Mouse (Mus musculus) gastrocnemius, adult 8-10 months (tissue): ENCODE results near the gene Gstm4. TPM values are rescaled to one million over a fixed set of nuclear protein-coding genes. Genes with fewer than 3 reads are reported as not detected.
A peak's percentile ranks its signal among the peaks of the same experiment; 100 is the strongest.

Source experiments
- DNase-seq, 2 experiments: peaks; one replicate each; pipeline ENCODE4 v3.0.0; 2022; ENCODE audit warnings: low spot score in 2 of 2
- total RNA-seq, 4 experiments: library from RNA; stranded (reverse); gene quantifications; 2 replicates each; pipeline ENCODE4 v1.2.4; 2022

The Gstm4 gene
- 10 to 100 TPM; 11.7 to 18.7 (median 14.1) TPM for total RNA-seq

DNA sequence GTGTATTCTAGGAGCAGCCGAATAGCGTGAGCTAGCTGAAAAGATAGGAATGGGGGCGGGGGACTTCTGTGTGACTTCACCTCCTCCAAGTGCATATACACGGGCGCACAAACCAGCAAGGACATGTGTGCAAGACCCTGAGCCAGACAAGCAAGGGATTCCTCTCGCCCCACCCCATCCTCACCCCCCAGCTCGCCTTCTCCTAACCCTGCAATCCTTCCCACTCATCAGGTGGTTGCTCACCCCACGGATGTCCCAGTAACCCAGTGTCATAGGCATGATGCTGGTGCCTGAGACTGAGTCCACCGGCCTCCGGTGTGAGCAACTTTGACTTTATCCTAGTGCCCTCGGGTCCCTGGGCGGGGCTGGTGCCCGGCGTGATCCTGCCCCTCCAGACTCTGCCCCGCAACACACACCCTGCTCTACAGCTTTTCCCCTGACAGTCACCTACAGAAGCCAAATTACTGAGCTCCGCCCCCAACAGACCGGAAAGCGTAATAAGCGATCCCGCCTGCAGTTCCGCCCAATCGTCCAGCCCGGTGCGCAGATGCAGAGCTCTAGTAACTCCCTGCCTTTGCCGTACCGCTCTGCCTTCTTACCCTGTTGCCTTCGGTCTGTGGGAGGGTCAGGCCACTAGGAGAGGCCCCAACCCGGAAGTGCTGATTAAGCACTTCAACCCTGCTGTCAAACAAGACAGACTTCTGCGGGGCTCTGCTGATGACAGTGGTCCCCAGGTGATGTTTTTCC, at the start of gene Gstm4:
TSS of gene Gstm4 (minus strand) at position 501 of the 747 bp plus-strand sequence.
- DNase-seq, result peak; percentile 83 to 88

GRCm38 (mm10) chr3:108094146-108094545, 49.5 kb upstream of the Gstm4 start:
- DNase-seq, result no peak

- DNase-seq, result no peak
Measured at GRCm38 (mm10) chr3:108093306-108093705, 48.6 kb upstream of the Gstm4 start.

DNA sequence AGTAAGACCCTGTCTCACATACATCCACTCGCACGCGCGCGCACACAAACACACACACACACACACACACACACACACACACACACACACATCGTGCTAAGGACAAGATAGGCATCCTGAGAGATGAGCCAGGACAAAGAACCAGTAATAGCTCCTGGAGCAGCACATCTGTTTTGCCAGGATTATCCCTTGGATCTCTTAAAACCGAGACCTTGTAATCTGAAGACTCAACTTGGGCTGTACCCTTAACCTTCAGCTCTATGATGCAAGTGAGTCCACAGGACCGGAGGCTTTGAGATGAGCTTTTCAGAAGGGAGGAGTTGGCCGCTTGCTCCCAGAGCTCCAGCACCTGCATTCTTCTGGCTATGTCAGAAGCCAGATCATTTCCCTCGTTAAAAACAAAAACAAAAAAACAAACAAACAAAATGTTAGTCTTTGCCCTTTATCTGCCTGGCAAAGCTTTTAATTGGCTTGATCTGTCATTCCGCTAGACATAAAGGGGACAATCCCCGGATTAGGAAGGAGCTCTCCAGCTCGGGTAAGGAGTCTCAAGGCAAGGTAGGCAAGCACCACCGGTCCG, 47.9 kb upstream of the Gstm4 start, which contains the start of gene Gnat2:
TSS of gene Gnat2 (plus strand) at position 254 of the 580 bp plus-strand sequence.
- no peak for DNase-seq

DNA sequence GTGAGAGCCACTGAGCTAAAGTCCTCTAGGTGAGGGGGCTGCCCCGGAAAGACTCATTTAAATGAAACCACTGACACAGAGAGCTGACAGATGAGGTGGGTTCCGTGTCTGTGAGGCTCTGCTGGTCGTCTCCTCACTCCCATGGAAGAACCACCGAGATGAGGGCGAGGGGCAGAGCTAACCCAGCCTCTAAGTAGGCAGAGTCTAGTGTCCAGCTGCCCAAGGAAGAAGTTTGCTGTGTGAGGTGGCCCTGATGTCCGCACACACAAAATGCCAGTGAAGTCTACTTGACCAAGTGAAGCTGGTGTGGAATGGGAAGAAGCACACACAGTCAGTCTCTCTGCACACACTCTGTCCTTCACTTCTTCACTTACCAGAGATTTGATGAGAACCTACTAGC, 47.3 kb upstream of the Gstm4 start:
- no peak for DNase-seq

GRCm38 (mm10) chr3:108090561-108090960, 45.9 kb upstream of the Gstm4 start:
- DNase-seq, result no peak

DNA sequence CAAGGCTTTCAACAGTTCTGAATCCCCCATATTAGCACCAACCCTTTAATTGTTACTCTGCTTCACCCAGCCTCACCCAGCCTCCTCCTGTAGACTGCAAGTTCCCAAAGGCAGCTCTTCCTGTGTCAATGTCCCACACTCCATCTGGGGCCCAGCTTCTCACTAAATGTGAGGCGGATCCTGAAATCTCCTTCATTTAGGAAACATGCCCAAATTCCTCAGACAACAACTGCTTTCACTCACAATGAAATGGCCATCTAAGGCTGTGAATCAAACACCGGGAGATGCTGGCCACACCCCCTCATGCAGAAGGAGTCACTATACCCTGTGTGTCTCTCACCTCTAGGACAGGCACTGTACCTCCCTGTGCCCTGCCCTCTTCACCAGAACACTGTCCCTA, 45.2 kb upstream of the Gstm4 start:
- DNase-seq, result no peak

- DNase-seq, result no peak
Measured at GRCm38 (mm10) chr3:108088842-108089380, 44.2 kb upstream of the Gstm4 start.

DNA sequence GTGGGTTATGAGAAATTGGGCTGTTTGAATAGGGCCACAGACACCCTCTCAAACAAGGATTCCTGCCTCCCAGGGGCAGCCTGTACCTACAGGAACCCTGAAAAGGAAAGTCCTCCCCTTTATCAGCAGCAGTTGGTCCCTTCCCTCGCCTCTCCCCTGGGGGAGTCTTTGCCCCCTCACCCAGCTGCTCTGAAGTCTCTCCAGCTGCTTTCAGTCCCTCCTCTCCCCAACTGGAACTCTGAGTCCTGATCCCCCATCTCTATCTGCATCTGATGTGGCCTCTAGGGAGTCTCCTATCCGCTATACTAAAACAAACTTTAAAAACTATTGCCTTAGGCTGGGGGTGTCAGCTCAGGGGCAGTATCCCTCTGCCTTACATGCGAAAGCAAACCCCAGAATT, 42.6 kb upstream of the Gstm4 start:
- no peak for DNase-seq

DNA sequence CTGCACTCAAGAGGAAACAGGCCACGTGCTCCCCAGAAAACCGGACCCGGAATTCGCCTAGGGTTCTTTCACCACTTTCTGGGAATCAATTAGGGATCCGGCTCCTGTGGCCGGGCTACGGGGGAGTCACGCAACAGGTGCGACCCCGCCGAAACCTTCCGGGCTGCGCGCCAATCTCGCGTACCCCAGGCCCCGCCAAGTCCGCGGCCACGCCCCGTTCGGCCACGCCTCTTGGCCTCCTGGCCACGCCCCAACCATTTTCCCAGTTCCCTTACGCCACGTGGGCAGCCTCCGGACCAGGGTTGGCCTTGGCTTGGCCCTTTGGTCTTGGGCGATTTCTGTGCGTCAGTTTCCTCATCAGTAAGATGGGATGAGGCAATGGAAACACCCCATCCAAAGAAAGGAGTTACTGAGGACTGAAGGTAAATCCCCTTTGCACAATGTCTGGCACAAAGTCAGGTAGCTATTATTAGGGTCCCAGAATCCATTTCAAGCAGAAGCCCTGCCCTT, 41.8 kb upstream of the Gstm4 start, which contains the start of gene Ampd2:
TSS of gene Ampd2 (minus strand) at position 182 of the 510 bp plus-strand sequence.
- DNase-seq, result peak; percentile 81 to 84

DNA sequence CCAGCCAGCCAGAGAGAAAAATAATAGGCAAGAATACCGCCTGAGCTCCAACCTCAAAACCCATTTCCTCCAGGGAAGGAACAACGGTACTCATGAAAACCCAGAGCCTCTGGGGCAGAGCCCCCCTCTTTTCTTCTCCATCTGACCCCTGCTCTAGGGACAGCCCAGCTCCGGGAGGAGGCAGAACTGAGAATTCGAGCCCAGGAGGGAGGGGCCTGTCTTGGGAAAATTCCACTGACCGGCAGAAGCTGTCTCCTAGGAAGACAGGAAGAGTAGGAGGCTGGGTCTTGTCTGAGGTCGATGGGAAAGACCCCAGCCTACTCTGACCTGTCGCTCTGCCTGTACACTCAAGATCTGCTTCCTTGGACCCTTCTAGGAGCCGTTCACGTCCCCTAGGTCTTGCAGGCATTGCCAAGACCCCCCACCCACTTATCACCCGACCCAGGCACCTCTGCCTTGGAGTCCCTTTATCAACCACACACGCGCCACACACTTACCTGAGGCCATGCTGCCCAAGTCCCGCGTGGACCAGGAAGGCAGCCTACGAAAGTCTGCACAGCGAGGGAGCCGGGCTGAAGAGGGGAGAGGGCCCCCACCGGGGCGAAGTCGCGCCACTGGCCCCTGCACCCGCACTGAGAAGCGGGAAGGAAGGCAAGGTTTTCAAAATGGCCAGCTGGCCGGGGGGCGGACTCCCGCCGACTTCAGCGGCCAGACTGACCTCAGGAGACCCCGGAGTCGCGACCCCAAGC, 41.2 kb upstream of the Gstm4 start:
- DNase-seq, result peak; percentile 79 to 80

DNA sequence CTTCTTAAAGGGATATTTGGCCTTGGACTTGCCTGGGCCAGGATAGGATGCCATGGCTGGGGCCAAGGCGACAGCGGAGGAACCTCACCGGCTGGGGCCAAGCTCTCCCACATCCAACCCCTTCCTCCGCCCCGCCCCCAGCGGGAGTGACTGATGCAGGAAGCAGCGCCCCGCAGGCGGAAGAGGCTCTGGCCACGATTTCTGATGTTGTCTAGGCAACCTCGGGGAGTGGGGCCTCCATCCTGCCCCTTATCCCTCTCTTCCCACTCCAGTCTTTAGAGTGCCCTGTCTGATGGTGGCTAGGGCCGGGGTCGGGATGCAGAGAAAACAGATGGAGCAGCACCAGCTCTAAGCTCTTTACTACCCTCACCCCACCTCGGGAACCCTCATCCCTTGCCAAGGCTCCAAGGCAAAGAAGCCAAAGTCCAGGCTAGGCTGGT, 40.6 kb upstream of the Gstm4 start:
- peak; percentile 89 to 92 for DNase-seq

- DNase-seq, result no peak
Measured at GRCm38 (mm10) chr3:108084767-108085270, 40.1 kb upstream of the Gstm4 start.

GRCm38 (mm10) chr3:108083904-108084407, 39.3 kb upstream of the Gstm4 start:
- no peak for DNase-seq

DNA sequence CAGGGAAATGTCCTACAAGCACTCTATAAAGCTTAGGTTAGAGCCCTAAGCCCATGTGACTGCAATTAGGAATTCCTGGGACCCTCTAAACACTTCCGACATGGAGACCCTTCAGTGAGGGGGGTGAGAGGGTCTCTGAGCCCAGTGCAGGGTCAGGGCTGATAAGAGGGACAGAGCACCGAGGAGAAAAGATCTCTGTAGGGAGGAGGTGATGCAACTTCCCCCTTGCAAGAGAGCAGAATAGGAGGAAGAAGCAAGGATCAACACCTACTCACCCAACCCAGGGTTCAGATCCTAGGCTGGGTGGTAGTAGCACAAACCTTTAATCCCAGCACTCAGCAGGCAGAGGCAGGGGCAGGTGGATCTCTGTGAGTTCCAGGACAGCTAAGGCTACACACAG, 38.5 kb upstream of the Gstm4 start:
- DNase-seq, result no peak

GRCm38 (mm10) chr3:108082251-108082875, 37.7 kb upstream of the Gstm4 start:
- no peak for DNase-seq

DNA sequence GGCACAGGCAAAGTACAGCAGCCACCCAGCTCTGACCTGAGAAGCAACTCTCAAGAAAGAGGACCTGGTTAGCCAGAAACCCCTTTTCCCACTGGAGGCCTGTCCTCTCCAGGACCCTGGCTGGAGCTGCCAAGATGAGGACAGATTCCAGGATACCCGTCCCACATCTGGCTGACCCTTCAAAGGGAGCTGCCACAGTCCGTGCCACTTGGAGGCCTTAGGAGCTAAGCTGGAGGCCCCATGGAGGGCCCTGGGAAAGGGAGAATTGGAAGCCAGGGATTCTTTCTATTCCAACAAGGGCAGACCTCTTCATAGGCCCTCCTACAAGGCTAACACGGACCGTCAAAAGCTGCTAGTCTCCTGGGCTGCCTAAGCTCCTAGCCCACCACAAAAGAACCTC, 37.0 kb upstream of the Gstm4 start:
- no peak for DNase-seq

- DNase-seq, result no peak
Measured at GRCm38 (mm10) chr3:108076836-108077235, 32.1 kb upstream of the Gstm4 start.

GRCm38 (mm10) chr3:108072983-108073569, 28.4 kb upstream of the Gstm4 start:
- no peak for DNase-seq
